Mouse (Mus musculus): ENCODE measurements at regions not wholly inside any gene's neighbourhood (a gene's known extent, or its start where the extent isn't known, plus 50 kb on each side); places are given as distances from the start of the nearest gene placed in this dataset.

DNA sequence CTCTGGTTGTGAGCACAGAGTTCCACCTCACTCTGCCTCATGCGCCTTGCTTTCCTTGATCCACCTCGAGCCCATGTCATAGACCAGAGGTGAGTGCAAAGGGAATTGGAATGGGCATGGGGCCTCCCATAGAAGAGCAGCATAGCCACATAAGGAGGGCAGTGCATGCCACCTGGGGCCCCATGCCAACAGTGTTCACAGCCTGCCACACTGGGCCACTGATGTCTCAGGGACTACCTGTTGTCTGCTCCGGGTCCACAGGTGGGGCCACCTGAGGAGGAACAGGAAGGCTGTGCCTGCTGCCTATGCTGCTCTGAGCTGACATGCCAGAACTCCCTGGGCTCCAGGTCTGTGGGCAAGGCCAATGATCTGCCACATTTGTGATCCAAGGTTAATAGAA lies 445.8 kb downstream of the Gpm6a start:
- TF ChIP-seq POLR2A (IDR thresholded peaks at IDR 0.05; ENCODE audit: low read depth, low read length) (no peak), CTCF (conservative IDR thresholded peaks at IDR 0.05; ENCODE audit: insufficient read depth, insufficient read length, low read depth, low read length) (no peak)

All from kidney, adult 2 months (tissue).